In genomic region chr7:132258817-132259216, GRCm38 (mm10) we compare ENCODE assay signal across 10 mouse cellular contexts. TPM values are rescaled to one million over a fixed set of nuclear protein-coding genes. Genes with fewer than 3 reads are reported as not detected.
DNase-seq lines count a peak whose midpoint lies in the region; ATAC-seq and TF ChIP-seq lines count a peak whose summit lies in the region.
"Had no signal": no experiment of that assay in that cellular context is flagged by ENCODE, and none has a peak within 500 bp of the region (broad histone marks: within the 10 kb centered on the region; RNA-seq: fewer than 3 reads in every experiment).

No protein-coding gene starts in this region.

- H3K36me3 ChIP-seq in forebrain, embryonic 16.5 days (ENCODE audit: control insufficient read depth, insufficient read depth), result no peaks in the 10 kb centered on the region
- H3K36me3 ChIP-seq in forebrain, postnatal 0 days (ENCODE audit: insufficient read depth), result no peaks in the 10 kb centered on the region
- H3K36me3 ChIP-seq in neural tube, embryonic 11.5 days (ENCODE audit: control insufficient read depth, insufficient read depth, low read length), result peaks cover 2% of the 10 kb centered on the region
- no peaks in the 10 kb centered on the region for H3K36me3 ChIP-seq in lung, embryonic 15.5 days
- H3K36me3 ChIP-seq: heart, embryonic 15.5 days had no signal

- H3K9ac ChIP-seq in forebrain, embryonic 16.5 days (replicated peaks; ENCODE audit: low read depth, low read length), result no peak overlapping the region
- no peak overlapping the region for H3K9ac ChIP-seq in forebrain, postnatal 0 days
- no peak overlapping the region for H3K9ac ChIP-seq in neural tube, embryonic 11.5 days (ENCODE audit: low read length)
- H3K9ac ChIP-seq in lung, embryonic 15.5 days, result no peak overlapping the region
- H3K9ac ChIP-seq: heart, embryonic 15.5 days had no signal

- no peak for ATAC-seq in forebrain, embryonic 16.5 days
- ATAC-seq in forebrain, postnatal 0 days, result no peak; the same call in 1 of the 2 replicates
- no peak for ATAC-seq in neural tube, embryonic 11.5 days (ENCODE audit: insufficient read depth, low FRiP score, low TSS enrichment)
- ATAC-seq in lung, embryonic 15.5 days (ENCODE audit: borderline replicate concordance, extremely low read depth, low FRiP score, low TSS enrichment), result peak; percentile 83

- H3K4me1 ChIP-seq in forebrain, embryonic 16.5 days (replicated peaks; ENCODE audit: control insufficient read depth, insufficient read depth, low read length), result peaks cover 17% of the 10 kb centered on the region
- H3K4me1 ChIP-seq in forebrain, postnatal 0 days (ENCODE audit: insufficient read depth), result no peaks in the 10 kb centered on the region; the same call in 1 of the 2 replicates
- H3K4me1 ChIP-seq in neural tube, embryonic 11.5 days (ENCODE audit: control insufficient read depth, insufficient read depth, low read length), result peaks cover 34% of the 10 kb centered on the region
- peaks cover 51% of the 10 kb centered on the region for H3K4me1 ChIP-seq in lung, embryonic 15.5 days

- DNase-seq in forebrain, postnatal 0 days, result no peak
- no peak for DNase-seq in neural tube, embryonic 11.5 days (ENCODE audit: low spot score)
- DNase-seq in neural tube, embryonic 10.5 days (ENCODE audit: extremely low spot score, low spot score), result no peak
- peak; percentile 55 for DNase-seq in testis, postnatal 10 days (ENCODE audit: low spot score)
- DNase-seq in heart, postnatal 4 days, result no peak
- DNase-seq in frontal cortex, postnatal 25 days (ENCODE audit: low spot score in 2 of 2), result no peak
- DNase-seq: midbrain, embryonic 14.5 days had no signal

- H3K27me3 ChIP-seq in forebrain, embryonic 16.5 days (replicated peaks; ENCODE audit: control insufficient read depth, insufficient read depth, low read length), result no peaks in the 10 kb centered on the region
- no peaks in the 10 kb centered on the region for H3K27me3 ChIP-seq in forebrain, postnatal 0 days (ENCODE audit: insufficient read depth, low read length)
- H3K27me3 ChIP-seq in neural tube, embryonic 11.5 days (ENCODE audit: control insufficient read depth, insufficient read depth, low read length), result no peaks in the 10 kb centered on the region
- no peaks in the 10 kb centered on the region for H3K27me3 ChIP-seq in lung, embryonic 15.5 days
- H3K27me3 ChIP-seq: heart, embryonic 15.5 days had no signal

- 40% methylated on average over 7 of the region's 7 CpGs for WGBS in forebrain, embryonic 16.5 days
- 44% methylated on average over 7 of the region's 7 CpGs for whole genome bisulfite sequencing in forebrain, postnatal 0 days
- WGBS in neural tube, embryonic 11.5 days, result 44% methylated on average over 7 of the region's 7 CpGs
- WGBS in lung, embryonic 15.5 days, result 31% methylated on average over 7 of the region's 7 CpGs

- no peaks in the 10 kb centered on the region for H3K9me3 ChIP-seq in forebrain, embryonic 16.5 days (ENCODE audit: control insufficient read depth, low read length)
- H3K9me3 ChIP-seq in forebrain, postnatal 0 days (ENCODE audit: low read length), result no peaks in the 10 kb centered on the region
- no peaks in the 10 kb centered on the region for H3K9me3 ChIP-seq in neural tube, embryonic 11.5 days (ENCODE audit: control insufficient read depth, low read length)
- no peaks in the 10 kb centered on the region for H3K9me3 ChIP-seq in lung, embryonic 15.5 days
- H3K9me3 ChIP-seq: heart, embryonic 15.5 days had no signal

- H3K4me3 ChIP-seq in forebrain, embryonic 16.5 days (replicated peaks; ENCODE audit: low read length), result no peak overlapping the region
- no peak overlapping the region for H3K4me3 ChIP-seq in forebrain, postnatal 0 days (ENCODE audit: low read depth, low read length)
- no peak overlapping the region for H3K4me3 ChIP-seq in neural tube, embryonic 11.5 days (ENCODE audit: low read depth, low read length)
- H3K4me3 ChIP-seq in lung, embryonic 15.5 days, result no peak overlapping the region
- H3K4me3 ChIP-seq: heart, embryonic 15.5 days had no signal

- no peak for TF ChIP-seq CTCF in forebrain, postnatal 0 days (IDR thresholded peaks at IDR 0.05; ENCODE audit: low read depth)

- H3K27ac ChIP-seq in forebrain, embryonic 16.5 days (ENCODE audit: low read length), result peak overlapping the region; percentile 7; the same call in 1 of the 2 replicates
- no peak overlapping the region for H3K27ac ChIP-seq in forebrain, postnatal 0 days (ENCODE audit: low read depth, low read length)
- peak overlapping the region; percentile 53; the same call in 1 of the 2 replicates for H3K27ac ChIP-seq in neural tube, embryonic 11.5 days (ENCODE audit: low read depth, low read length)
- peak overlapping the region; percentile 76 for H3K27ac ChIP-seq in lung, embryonic 15.5 days
- H3K27ac ChIP-seq: heart, embryonic 15.5 days had no signal

- H3K4me2 ChIP-seq in forebrain, embryonic 16.5 days (ENCODE audit: low read length), result no peak overlapping the region
- H3K4me2 ChIP-seq in forebrain, postnatal 0 days (ENCODE audit: low read depth), result no peak overlapping the region
- H3K4me2 ChIP-seq in neural tube, embryonic 11.5 days (ENCODE audit: low read depth), result no peak overlapping the region
- no peak overlapping the region for H3K4me2 ChIP-seq in lung, embryonic 15.5 days
- H3K4me2 ChIP-seq: heart, embryonic 15.5 days had no signal

RNA-seq across cellular contexts. Expression of gene Chst15, which starts 58.2 kb away (rescaled TPM):
- polyA plus RNA-seq in forebrain, embryonic 16.5 days (2015; fragmentation: Nextera tagmentation; extraction: Ambion mirVana), result 22.8 and 23.7 TPM in 2 replicates
- total RNA-seq in forebrain, postnatal 0 days (2014; rRNA removed), result 19.3 and 20.5 TPM in 2 replicates
- polyA plus RNA-seq in forebrain, postnatal 0 days (2015; fragmentation: Nextera tagmentation; extraction: Ambion mirVana), result 7.2 and 12.8 TPM in 2 replicates
- 29.8 and 31.3 TPM in 2 replicates for polyA plus RNA-seq in neural tube, embryonic 11.5 days (2014; fragmentation: Nextera tagmentation; extraction: Ambion mirVana)
- 17.8 and 20.3 TPM in 2 replicates for polyA plus RNA-seq in lung, embryonic 15.5 days (2015; fragmentation: Nextera tagmentation; extraction: Ambion mirVana)
- total RNA-seq in heart, postnatal 4 days (2021), result 10 to 100 TPM; 12.5 to 12.7 TPM
